Mouse (Mus musculus) cortical plate, adult 2 months (tissue): Measurements from ENCODE around the gene Igsf9.

Source experiments
- CTCF ChIP-seq: fragments of 200-500 bp; IDR thresholded peaks from 2 replicates; pipeline ENCODE4 v1.5.1; 2011; ENCODE audit warnings: mild to moderate bottlenecking, control low read depth, low read length; ENCODE audit not compliant: insufficient read depth; ENCODE audit errors: extremely low read depth
- POLR2A ChIP-seq: fragments of 200-500 bp; IDR thresholded peaks from 2 replicates; pipeline ENCODE4 v1.6.1; 2011; ENCODE audit warnings: mild to moderate bottlenecking, low read length, control low read depth; ENCODE audit not compliant: insufficient read depth; ENCODE audit errors: extremely low read depth

GRCm38 (mm10) chr1:172519644-172520043, 38.1 kb downstream of the Igsf9 start:
- TF ChIP-seq POLR2A (no peak), CTCF (no peak)
